Mouse (Mus musculus) intestine, embryonic 15.5 days (tissue): ENCODE results near the gene Tuba1a. TPM values are rescaled to one million over a fixed set of nuclear protein-coding genes. Genes with fewer than 3 reads are reported as not detected.

Experiments
- ATAC-seq: fragments of 200-750 bp; cut with Nextera tagmentation; 2 replicates; pipeline ENCODE4 v1.8.0; 2017; ENCODE audit warnings: moderate TSS enrichment, moderate library complexity
- H3K27ac ChIP-seq: fragments of 300-500 bp; sonication (generic); 2 replicates; pipeline ENCODE4 v1.5.1; 2015; ENCODE audit warnings: mild to moderate bottlenecking, inconsistent platforms
- H3K27me3 ChIP-seq: fragments of 300-500 bp; sonication (generic); replicated peaks from 2 replicates; pipeline ENCODE4 v1.6.1; 2015; ENCODE audit warnings: inconsistent platforms
- H3K36me3 ChIP-seq: fragments of 300-500 bp; sonication (generic); 2 replicates; pipeline ENCODE4 v1.6.1; 2015; ENCODE audit warnings: inconsistent platforms
- H3K4me1 ChIP-seq: fragments of 300-500 bp; sonication (generic); replicated peaks from 2 replicates; pipeline ENCODE4 v1.6.1; 2015; ENCODE audit warnings: inconsistent platforms
- H3K4me2 ChIP-seq: fragments of 300-500 bp; sonication (generic); replicated peaks from 2 replicates; pipeline ENCODE4 v1.6.1; 2015; ENCODE audit warnings: mild to moderate bottlenecking, inconsistent platforms
- H3K4me3 ChIP-seq: fragments of 300-500 bp; sonication (generic); replicated peaks from 2 replicates; pipeline ENCODE4 v1.5.1; 2015; ENCODE audit warnings: inconsistent platforms
- H3K9ac ChIP-seq: fragments of 300-500 bp; sonication (generic); 2 replicates; pipeline ENCODE4 v1.6.1; 2015; ENCODE audit warnings: inconsistent platforms
- H3K9me3 ChIP-seq: fragments of 300-500 bp; sonication (generic); 2 replicates; pipeline ENCODE4 v1.6.1; 2016; ENCODE audit warnings: inconsistent platforms
- WGBS: fragments of 180-500 bp; shearing (Covaris S2); methylation state at CpG from one replicate; pipeline ENCODE4 v1.1.7; 2015; 5-methylcytosine and 5-hydroxymethylcytosine counted together
- polyA plus RNA-seq: library from polyadenylated mRNA; unstranded; fragments of >200 nt; fragmentation: Nextera tagmentation; extraction: Ambion mirVana; gene quantifications from 2 replicates; pipeline ENCODE4 v1.2.1, GENCODE M21; 2015

The Tuba1a gene
- polyA plus RNA-seq, 1 experiment from 2014 or later, result 999 TPM

GRCm38 (mm10) chr15:98991540-98992050 lies 38.1 kb upstream of the Tuba1a start:
- no peaks in the 10 kb centered on the region for H3K27me3 ChIP-seq
- peaks cover 16% of the 10 kb centered on the region for H3K4me1 ChIP-seq
- H3K9me3 ChIP-seq, result no peaks in the 10 kb centered on the region
- H3K4me3 ChIP-seq, result no peak overlapping the region
- H3K27ac ChIP-seq, result no peak overlapping the region
- ATAC-seq, result no peak
- WGBS, result 43% methylated on average over 9 of the region's 9 CpGs
- peak overlapping the region; percentile 31 for H3K9ac ChIP-seq
- H3K4me2 ChIP-seq, result peak overlapping the region; percentile 20; the same call in 1 of the 2 replicates
- H3K36me3 ChIP-seq, result no peaks in the 10 kb centered on the region

- Histone ChIP-seq H3K4me2 (peak overlapping the region; percentile 20), H3K27ac (peak overlapping the region; percentile 27), H3K9ac (peak overlapping the region; percentile 31)
Observed at GRCm38 (mm10) chr15:98990669-98991539, 37.4 kb upstream of the Tuba1a start.

GRCm38 (mm10) chr15:98989701-98990430 lies 36.4 kb upstream of the Tuba1a start:
- Histone ChIP-seq H3K9me3 (no peaks in the 10 kb centered on the region), H3K27ac (no peak overlapping the region), H3K27me3 (no peaks in the 10 kb centered on the region), H3K9ac (no peak overlapping the region), H3K4me3 (no peak overlapping the region), H3K4me1 (peaks cover 16% of the 10 kb centered on the region), H3K4me2 (no peak overlapping the region), H3K36me3 (no peaks in the 10 kb centered on the region)
- 40% methylated on average over 12 of the region's 12 CpGs for WGBS
- no peak for ATAC-seq

More at GRCm38 (mm10) chr15:98990669-98991539, 37.4 kb upstream of the Tuba1a start:
- Histone ChIP-seq H3K36me3 (no peaks in the 10 kb centered on the region), H3K4me3 (no peak overlapping the region), H3K4me1 (peaks cover 16% of the 10 kb centered on the region), H3K9me3 (no peaks in the 10 kb centered on the region), H3K27me3 (no peaks in the 10 kb centered on the region)
- no peak for ATAC-seq
- WGBS, result 46% methylated on average over 15 of the region's 15 CpGs

- H3K27me3 ChIP-seq, result no peaks in the 10 kb centered on the region
- H3K27ac ChIP-seq, result no peak overlapping the region
- WGBS, result 78% methylated on average over 3 of the region's 3 CpGs
- no peak overlapping the region for H3K9ac ChIP-seq
- no peaks in the 10 kb centered on the region for H3K9me3 ChIP-seq
- H3K4me1 ChIP-seq, result peaks cover 16% of the 10 kb centered on the region
- no peak for ATAC-seq
- no peaks in the 10 kb centered on the region for H3K36me3 ChIP-seq
- H3K4me2 ChIP-seq, result no peak overlapping the region
- no peak overlapping the region for H3K4me3 ChIP-seq
Observed at GRCm38 (mm10) chr15:98988787-98989186, 35.3 kb upstream of the Tuba1a start.

GRCm38 (mm10) chr15:98987661-98988181 lies 34.2 kb upstream of the Tuba1a start:
- H3K9ac ChIP-seq, result no peak overlapping the region
- no peak overlapping the region for H3K4me3 ChIP-seq
- ATAC-seq, result no peak
- peaks cover 16% of the 10 kb centered on the region for H3K4me1 ChIP-seq
- H3K4me2 ChIP-seq, result no peak overlapping the region
- no peaks in the 10 kb centered on the region for H3K36me3 ChIP-seq
- 56% methylated on average over 8 of the region's 8 CpGs for WGBS
- no peaks in the 10 kb centered on the region for H3K9me3 ChIP-seq
- H3K27me3 ChIP-seq, result no peaks in the 10 kb centered on the region
- H3K27ac ChIP-seq, result peak overlapping the region; percentile 66

- Histone ChIP-seq H3K4me2 (no peak overlapping the region), H3K27me3 (no peaks in the 10 kb centered on the region), H3K4me1 (peaks cover 14% of the 10 kb centered on the region), H3K27ac (peak overlapping the region; percentile 66), H3K4me3 (no peak overlapping the region), H3K9me3 (no peaks in the 10 kb centered on the region), H3K9ac (no peak overlapping the region), H3K36me3 (no peaks in the 10 kb centered on the region)
- ATAC-seq, result no peak
- 50% methylated on average over 7 of the region's 7 CpGs for WGBS
Observed at GRCm38 (mm10) chr15:98987077-98987630, 33.7 kb upstream of the Tuba1a start.

GRCm38 (mm10) chr15:98985982-98986715 lies 32.6 kb upstream of the Tuba1a start:
- Histone ChIP-seq H3K9me3 (no peaks in the 10 kb centered on the region), H3K4me1 (peaks cover 8% of the 10 kb centered on the region; the same call in 1 of the 2 replicates), H3K27ac (peak overlapping the region; percentile 87), H3K36me3 (no peaks in the 10 kb centered on the region), H3K4me2 (peak overlapping the region; percentile 67), H3K9ac (peak overlapping the region; percentile 51), H3K27me3 (no peaks in the 10 kb centered on the region), H3K4me3 (peak overlapping the region; percentile 47)
- 44% methylated on average over 12 of the region's 12 CpGs for WGBS
- ATAC-seq, result no peak

GRCm38 (mm10) chr15:98985240-98985981 lies 31.9 kb upstream of the Tuba1a start:
- Histone ChIP-seq H3K36me3 (no peaks in the 10 kb centered on the region), H3K27me3 (no peaks in the 10 kb centered on the region), H3K9ac (peak overlapping the region; percentile 51), H3K4me3 (peak overlapping the region; percentile 47), H3K4me2 (peak overlapping the region; percentile 67), H3K27ac (peak overlapping the region; percentile 87), H3K9me3 (no peaks in the 10 kb centered on the region), H3K4me1 (peaks cover 2% of the 10 kb centered on the region; the same call in 1 of the 2 replicates)
- peak; percentile 88 for ATAC-seq
- 2% methylated on average over 29 of the region's 29 CpGs for WGBS

GRCm38 (mm10) chr15:98984681-98985080 lies 31.2 kb upstream of the Tuba1a start:
- H3K4me2 ChIP-seq, result peak overlapping the region; percentile 67; the same call in 1 of the 2 replicates
- ATAC-seq, result no peak
- peaks cover 2% of the 10 kb centered on the region; the same call in 1 of the 2 replicates for H3K4me1 ChIP-seq
- no peak overlapping the region for H3K9ac ChIP-seq
- H3K27ac ChIP-seq, result peak overlapping the region; percentile 87; the same call in 1 of the 2 replicates
- no peaks in the 10 kb centered on the region for H3K27me3 ChIP-seq
- no peak overlapping the region for H3K4me3 ChIP-seq
- WGBS, result 58% methylated on average over 6 of the region's 6 CpGs
- no peaks in the 10 kb centered on the region for H3K36me3 ChIP-seq
- no peaks in the 10 kb centered on the region for H3K9me3 ChIP-seq

GRCm38 (mm10) chr15:98983431-98984081 lies 30.1 kb upstream of the Tuba1a start:
- Histone ChIP-seq H3K9ac (no peak overlapping the region), H3K4me1 (peaks cover 2% of the 10 kb centered on the region; the same call in 1 of the 2 replicates), H3K9me3 (no peaks in the 10 kb centered on the region), H3K4me2 (no peak overlapping the region), H3K36me3 (no peaks in the 10 kb centered on the region), H3K27me3 (no peaks in the 10 kb centered on the region), H3K4me3 (no peak overlapping the region), H3K27ac (no peak overlapping the region)
- WGBS, result 44% methylated on average over 16 of the region's 16 CpGs
- ATAC-seq, result peak; percentile 30; the same call in 1 of the 2 replicates
